Mouse (Mus musculus) layer of hippocampus, postnatal 10 days (tissue): Measurements from ENCODE around the gene Ccdc88b. TPM values are rescaled to one million over a fixed set of nuclear protein-coding genes. Genes with fewer than 3 reads are reported as not detected.
"Not testable (repeated sequence)": the region's sequence is repeated elsewhere in the genome, so short reads cannot be mapped to it uniquely, and the experiment has no call there.

Experiments used
- DNase-seq, 2 experiments: peaks; one replicate each; pipeline ENCODE4 v3.0.0; 2021; ENCODE audit warnings: low spot score in 2 of 2
- long read RNA-seq: library from polyadenylated mRNA; stranded (forward); transcript quantifications from one replicate; pipeline ENCODE4 v2.0.0, GENCODE M21; 2023
- total RNA-seq, 2 experiments: library from RNA; stranded (reverse); gene quantifications; 2 replicates each; pipeline ENCODE4 v1.2.3; 2021

Ccdc88b gene
- 1 to 10 TPM; 2.9 to 4.2 TPM for total RNA-seq
- long read RNA-seq, partial matches to known transcripts = 2 of 3 reads
- long read RNA-seq, other reads (novel, unspliced or antisense) = 1 of 3 reads

DNA sequence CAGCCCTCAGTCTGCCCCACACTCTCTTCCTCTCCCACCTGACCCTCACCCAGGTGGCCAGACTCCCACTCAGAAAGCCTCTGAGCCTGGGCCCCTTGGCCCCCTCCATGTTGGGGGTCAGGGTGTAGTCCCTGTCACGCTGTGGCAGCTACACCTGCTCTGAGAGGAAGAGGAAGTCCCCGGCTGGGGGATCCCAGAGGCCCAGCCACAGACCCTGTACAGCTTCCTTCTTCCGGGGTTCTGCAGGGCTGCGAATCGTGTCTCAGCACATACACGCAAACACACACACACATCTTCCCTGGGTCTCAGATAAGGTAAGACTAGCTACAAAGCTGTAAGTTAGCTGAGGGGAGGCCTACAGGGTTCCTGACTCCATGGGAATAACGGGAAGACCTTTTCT is at the start of gene Ccdc88b:
Gene Ccdc88b, minus strand, starts transcription at position 181 of the 400 bp plus-strand sequence.
- no peak for DNase-seq

DNA sequence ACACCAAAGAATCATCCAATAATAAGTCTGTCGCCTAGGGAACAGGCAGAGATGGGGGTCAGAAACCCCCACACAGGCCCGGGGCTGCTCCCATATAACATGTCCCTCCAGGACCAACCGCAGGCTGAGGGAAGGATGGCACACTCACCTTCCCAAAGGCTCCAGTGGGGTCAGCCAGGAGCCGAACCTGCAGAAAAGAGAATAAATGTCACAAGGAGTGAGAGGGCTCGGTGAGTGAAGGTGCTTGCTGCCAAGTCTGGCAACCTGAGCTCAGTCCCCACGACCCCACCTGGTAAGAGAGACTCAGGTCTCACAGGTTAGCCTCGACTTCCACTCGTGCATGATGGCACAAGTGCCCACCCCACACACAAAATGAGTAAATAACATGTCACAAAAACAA is 49.1 kb upstream of the Ccdc88b start:
- DNase-seq = no peak

DNA sequence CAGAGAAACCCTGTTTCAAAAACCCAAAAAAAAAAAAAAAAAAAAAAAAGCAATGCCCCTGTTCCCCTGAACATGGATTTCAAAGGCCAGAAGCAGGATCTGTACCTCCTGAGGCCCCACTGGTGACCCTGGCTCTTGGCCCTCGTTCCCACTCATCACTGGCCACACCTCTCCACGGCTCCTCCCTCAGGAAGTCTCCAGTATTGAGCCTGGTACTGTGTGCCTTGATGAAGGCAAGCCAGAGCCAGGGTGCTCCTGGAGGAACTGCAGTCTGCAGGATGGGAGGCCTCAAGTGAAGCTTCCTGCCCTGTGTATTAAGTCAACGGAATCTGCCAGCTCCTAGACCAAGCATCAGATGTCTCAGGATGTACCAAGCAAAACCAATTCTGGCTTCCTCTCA is 48.2 kb upstream of the Ccdc88b start:
- no peak for DNase-seq

DNA sequence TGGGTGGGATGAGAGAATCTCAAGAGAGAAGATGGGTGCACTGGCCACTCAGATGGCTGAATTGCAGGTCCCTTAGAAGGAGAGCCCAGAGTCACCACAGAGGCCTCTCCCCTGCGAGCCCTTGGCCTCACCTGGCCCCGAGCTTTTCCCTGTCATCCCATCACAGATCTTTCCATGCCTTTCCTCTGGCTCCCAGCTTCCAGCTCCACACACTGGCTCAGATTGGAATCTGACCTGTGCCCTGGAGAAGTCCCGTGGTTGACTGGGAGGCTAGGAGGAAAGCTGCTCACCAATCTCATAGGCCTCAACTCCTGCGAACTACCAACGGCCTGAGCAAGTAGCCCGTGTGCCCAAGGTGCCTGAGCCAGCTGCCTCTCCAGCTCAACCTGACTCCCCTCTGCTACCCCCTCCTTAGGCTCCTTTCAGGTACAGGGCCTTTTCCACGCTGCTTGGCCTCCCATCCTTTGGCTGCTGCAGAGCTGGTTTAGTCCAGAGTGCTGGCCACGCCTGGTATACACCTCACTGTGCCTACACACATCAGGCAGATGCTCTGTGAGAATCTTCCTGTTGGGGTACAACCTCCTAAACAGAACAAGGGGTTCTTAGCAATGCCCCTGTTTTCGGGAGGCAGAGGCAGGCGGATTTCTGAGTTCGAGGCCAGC is 47.6 kb upstream of the Ccdc88b start:
- no peak for DNase-seq

DNA sequence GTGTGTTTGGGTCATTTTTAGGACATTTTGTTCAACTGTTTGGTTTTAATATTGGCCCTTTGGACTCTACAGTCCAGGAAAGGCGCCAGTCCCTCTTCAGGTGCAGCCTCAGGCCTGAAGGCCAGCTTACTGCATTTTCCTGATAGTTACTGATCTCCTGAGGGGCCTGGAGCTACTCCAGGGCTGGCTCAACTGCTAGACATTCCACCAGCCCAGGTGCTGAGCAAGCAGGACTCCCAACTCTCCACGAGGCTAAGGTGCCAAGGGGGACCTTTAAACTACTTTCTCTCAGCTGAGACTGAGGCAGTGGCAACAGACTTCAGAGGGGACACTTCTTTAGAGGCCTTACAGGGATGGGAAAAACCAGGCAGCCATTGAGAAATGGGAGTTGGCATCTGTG is 46.8 kb upstream of the Ccdc88b start:
- DNase-seq = no peak

DNA sequence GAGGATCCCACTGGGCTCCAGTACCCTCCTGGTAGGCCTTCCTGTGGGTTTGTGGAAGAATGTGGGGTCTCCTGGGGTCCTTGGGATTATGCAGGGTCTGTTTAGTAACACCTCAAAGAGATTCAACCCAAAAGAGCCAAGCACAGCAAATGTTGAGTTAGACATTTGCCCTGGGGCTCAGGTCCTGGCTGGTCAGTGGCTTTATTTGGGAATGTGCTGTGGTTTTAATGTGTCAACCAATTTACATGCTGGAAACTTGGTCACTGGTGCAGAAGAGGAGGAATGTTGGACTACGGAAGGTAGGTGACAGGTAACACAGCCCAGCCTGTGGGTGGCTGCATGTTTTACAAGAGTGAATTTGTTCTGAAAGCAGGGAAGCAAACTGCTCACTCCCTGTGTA is 45.0 kb upstream of the Ccdc88b start:
- no peak for DNase-seq

DNA sequence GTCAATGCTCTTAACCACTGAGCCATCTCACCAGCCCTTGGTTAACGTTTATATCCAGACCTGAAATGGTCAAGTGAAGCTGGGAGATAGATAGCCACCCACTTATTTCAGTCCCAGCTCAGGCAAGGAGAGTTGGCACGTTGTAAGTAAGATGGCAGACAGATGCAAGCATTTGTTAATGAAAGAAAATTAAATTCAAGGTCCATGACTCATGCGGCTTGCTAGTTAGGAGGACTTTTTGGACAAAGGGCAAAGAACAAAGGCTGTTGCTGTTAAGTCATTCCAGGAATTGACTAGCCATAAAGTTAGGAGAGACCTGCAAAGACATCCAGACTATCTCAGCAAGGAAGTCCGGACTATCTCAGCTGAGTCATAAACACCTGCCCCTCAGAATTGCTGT is 41.6 kb upstream of the Ccdc88b start:
- no peak for DNase-seq

DNA sequence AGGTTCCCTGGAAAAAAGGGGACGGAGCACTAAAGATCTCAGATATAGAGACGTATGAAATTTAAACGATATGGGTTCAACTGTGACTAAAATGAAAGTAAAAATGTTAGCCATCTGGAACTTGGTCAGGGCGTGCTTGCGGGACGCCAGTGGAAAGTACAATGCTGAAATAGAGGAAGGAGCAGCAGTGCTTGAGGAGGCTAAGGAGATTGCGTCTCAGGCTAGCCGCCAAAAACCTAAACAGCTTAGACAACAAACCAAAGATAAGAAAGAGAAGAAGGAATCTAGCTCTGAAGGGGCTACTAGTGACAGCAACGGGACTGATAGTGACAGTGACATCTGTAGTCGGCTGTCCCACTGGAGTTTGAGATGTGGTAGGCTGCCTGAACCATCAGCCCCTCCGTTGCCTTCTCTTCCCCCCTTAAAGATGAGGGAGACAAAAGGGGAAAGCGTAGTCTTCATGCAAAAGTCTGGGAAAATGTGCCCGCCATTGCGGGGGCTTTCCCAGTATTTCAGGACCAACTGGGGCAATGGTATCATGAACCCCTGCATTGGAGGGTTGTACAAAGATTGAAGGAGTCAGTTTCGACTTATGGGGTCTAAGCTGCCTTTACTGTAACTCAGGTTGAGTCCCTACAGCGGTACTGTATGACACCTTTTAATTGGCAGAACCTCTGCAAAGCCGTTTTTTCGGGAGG is 37.7 kb upstream of the Ccdc88b start:
- DNase-seq = not testable (repeated sequence)

DNA sequence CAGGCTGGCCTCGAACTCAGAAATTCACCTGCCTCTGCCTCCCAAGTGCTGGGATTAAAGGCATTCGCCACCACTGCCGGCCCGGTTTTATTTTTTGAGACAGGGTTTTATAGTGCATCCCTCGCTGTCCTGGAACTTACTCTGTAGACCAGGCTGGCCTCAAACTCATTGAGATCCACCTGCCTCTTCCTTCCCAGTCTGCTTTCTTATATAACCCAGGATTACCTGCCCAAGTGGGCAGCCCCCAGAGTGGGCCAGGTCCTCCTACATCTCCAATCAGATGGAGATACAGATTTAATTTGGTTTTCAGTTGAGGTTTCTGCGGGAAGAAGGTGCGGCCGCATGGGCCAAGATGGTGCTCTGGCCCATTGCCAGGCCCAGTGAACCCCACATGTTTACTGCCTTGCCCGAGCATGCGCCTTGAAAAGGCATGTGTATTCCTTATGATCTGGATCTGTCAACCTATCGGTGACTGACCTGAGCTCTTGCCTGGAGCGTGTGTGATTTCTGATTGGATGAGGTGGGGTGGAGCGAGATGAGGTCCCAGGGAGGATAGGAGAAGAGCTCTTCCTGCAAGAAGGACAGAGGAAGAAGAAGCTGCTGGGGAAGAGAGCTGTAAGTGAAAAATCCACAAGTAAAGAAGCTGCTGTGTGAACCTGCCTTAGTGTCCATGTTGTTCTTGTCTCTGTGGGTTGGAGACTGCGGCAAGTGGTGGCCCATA is 35.9 kb upstream of the Ccdc88b start:
- no peak for DNase-seq

DNA sequence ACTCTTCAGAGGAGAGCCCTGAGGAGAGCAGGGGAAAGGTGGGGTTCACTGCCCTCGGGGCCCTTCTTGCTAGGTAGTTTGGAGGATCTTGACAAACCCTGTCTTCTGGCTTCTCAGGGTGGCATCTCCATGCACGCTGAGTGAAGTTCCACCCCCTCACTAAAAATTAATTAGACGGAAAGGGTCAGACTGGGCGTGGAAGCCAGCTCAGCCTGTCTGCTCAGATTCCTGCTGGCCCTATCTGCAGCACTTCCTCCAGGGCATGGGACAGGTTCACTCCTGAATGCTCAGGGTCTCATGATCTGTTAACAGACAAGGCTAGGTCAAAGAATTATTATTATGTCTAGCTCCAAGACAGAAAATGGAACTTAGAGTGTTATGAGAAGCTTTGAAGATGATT is 34.5 kb upstream of the Ccdc88b start:
- DNase-seq = no peak

DNA sequence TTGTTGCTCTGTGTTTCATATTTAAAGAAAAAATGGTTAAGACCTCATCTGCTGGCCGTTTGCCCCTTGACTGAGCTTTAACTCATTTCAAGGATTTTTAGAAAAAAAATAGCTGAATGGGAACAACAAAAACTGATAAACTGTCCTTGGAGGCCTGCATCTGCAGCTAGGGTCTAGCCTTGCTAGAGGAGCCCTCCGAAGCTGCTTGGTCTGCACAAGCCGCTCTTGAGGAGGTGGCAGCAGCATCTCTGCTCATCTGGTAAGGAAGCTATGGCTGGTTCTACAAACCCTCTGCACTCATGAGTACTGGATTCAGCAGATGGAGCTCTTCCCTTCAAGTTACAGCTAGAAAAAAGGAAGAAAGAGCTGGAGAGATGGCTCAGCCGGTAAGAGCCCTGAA is 20.0 kb upstream of the Ccdc88b start:
- no peak for DNase-seq

DNA sequence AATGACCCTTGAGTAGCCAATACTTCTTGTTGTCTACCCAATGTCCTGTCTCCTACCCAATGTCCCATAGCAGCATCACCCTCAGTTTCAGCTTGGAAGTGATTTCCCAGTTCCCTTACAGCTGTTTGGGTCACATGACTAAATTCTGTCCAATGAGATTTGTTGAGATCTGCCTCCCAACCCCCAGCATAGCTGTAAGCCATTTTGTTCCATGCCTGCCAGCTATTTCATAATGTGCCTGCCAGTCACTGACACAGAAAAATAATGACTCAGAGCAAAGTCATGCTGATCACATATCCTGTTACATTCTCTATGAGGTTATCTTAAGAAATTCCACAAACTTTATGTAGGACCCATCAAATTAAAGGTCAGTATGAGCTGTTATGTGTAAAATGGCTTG is 18.8 kb upstream of the Ccdc88b start:
- no peak for DNase-seq

DNA sequence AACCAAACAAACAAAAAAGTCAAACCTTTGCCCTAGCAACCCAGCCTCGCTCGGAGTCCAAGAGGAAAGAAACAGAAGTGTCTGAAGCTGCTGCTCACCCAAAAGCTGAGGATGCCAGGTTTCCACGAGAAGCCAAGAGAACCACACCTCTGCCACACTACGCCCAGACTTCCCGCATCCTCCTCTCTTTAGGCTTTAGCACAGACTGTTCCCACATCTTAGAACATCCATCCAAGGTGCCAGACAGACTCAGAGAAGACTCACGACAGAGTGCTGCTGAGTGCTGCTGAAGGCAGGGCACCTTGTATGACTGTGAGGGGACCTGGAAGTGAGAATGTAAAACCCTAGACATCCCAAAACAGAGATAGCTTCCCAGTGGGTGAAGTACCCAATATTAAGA is 17.8 kb upstream of the Ccdc88b start:
- DNase-seq = no peak

DNA sequence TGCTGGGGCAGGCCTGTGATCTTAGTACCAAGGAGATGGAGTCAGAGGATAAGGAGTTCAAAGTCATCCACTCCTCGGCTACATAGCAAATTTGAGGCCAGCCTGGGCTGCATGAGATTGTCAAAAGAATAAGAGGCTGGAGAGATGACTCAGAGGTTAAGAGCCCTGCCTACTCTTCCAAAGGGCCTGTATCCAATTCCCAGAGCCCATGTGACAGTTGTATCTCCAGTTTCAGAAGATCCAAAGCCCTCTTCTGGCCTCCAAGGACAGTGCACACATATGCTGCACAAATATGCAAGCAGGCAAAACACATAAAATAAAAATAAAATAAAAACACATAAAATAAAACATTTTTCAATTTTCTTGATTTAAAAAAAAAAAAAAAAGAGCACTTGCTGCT is 16.2 kb upstream of the Ccdc88b start:
- no peak for DNase-seq

DNA sequence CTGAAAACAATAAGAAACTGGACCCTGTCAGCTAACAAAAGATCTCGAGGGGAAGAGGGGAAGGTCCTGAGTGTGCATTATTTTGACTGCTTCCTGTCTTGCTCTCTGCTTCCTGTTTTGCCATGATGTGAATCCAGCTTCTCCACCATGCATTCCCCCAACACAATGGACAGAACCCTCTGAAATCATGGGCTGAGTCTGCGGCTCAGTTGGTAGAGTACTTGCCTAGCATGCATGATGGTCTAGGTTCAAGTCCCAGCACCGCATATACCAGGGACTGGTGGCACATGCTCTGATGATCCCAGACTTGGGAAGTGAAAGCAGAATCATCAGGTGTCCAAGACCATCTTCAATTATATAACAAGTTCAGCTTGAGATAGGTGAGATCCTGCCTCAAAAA is 14.7 kb upstream of the Ccdc88b start:
- no peak for DNase-seq

DNA sequence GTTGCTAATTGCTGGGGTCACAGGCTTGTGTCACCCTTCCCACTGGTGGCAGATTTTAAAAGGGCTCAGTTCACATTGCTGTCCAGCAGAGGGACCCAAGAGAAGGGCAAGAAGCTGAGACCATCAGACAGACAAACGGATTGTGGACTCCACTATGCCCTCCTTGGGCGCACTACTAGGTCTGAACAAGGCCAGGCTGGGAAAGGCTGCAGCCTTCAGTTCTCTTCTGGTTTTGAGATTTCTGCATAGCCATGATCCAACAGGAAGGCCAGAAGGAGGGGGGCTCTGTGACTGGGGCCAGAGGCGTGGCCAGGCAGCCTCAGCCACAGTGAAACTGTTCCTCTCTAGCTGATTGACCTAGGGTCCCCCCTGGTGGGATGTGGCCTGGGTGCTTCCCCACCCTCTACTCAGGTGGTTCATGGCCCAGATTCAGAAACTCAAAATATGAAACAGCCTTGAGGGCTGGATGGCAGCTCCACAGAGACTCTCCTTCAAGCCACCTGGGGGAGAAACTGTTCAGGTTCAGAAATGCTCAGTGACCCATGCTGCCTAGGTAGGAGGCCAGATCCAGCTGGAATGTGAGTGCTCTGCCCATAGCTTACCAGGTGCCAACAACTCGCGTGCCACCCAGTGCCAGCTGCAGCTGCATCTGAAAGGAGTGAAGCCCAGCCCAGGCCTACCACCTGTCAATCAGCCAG is 13.7 kb upstream of the Ccdc88b start:
- DNase-seq = peak in 1 of 2 experiments; percentile 13

DNA sequence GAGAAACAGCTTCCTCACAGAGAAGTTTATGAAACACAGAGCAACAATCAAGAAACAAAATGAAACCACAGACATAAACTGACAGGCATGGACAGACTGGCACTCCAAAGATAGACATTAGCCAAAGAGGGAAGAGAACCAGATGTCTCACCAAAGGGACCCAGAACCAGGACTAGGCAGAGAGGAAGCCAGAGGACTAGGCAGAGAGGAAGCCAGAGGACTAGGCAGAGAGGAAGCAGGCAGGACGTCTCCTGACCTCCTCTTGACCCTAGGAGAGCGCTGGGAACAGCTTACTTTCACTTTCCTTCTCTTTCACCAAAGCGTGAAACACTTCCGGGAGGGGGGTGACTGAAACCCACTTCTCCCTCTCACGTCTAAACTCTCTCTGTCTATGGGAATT is 11.3 kb upstream of the Ccdc88b start:
- no peak for DNase-seq

DNA sequence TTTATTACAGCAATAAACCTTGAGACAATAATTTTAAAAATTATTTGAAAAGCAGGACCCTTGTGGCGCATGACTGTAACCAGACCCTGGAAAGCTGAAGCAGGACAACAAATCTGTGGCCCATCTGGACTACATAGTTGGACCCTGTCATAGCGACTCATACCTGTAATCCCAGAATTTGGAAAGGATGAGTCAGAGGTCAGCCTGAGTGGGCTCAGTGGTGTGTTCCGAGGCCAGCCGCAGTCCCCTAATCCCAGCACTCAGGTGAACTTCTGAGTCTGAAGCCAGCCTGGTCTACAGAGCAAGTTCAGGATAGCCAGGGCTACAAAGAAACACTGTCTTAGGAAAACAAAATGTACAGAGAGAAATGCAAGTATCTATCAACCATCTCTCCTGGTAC is 3.4 kb upstream of the Ccdc88b start:
- no peak for DNase-seq

DNA sequence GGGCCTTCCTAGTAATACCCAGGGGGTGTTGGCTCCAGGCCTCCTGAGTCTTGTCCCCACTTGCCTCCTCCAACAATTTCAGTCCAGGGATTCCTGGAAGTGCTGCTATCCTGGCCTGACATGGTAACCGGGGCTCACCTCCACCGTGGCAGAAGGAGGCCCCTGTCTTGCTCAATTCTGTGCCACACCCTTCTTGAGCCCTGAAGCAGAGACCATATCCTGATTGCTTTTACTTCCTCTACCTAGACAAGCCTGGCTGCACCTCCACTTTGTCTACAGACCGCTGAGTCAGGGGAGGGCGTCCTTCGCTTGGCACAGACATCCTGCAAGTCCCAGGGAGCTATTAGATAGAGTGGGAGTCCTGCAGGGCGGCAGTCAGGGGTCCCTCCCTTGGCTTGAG is 2.7 kb upstream of the Ccdc88b start:
- DNase-seq = no peak

DNA sequence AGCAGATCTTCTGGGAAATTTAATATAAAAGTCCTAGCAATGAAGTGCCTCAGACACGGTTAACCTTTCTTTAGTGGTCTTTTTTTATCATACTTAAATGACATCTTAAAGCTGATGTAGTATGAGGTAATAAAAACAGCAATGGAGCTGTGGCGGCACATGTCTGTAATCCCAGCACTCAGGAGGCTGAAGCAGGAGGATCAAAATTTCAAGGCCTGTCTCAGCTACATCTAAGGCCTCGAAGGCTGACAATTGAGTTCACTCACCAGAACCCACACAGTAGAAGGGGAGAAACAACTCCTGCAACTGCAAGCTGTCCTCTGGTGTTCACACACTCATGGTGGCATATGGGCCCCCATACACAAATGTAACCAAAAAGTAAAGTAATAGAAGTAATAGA is 2.0 kb upstream of the Ccdc88b start:
- no peak for DNase-seq

DNA sequence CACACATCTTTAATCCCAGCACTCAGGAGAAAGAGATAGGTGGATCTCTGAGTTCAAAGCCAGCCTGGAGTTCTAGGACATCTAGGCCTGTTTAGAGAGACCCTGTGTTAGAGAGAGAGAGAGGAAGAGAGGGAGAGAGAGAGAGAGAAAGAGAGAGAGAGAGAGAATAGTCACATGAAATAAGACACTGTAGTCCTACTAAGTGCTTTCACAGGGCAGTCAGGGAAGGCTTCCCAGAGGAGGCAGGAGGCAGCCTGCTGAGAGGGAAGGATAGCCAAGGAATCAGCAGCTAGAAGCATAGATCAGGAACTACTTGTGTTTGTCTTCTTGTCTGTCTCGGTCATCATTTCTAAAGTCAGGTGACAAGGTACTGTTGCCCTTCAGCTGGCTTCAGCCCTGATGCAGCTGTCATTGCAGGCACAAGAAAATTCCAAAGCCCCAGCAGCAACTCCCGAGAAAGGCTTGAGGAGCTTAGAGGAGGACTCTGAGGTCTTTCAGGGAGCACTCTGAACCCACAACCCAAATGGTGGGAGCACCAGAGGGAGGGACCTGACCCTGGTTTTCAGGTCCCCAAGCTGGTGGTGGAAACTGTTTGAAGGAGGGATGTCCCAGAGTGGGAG is 1.1 kb upstream of the Ccdc88b start:
- no peak for DNase-seq
